Mouse (Mus musculus) brain, embryonic 14.5 days (tissue): ENCODE results near the gene Pik3cb.

Source experiments
- CTCF ChIP-seq: fragments of 200-500 bp; IDR thresholded peaks from 2 replicates; pipeline ENCODE4 v1.5.1; 2012; ENCODE audit warnings: inconsistent platforms, mild to moderate bottlenecking, moderate library complexity, borderline replicate concordance; ENCODE audit not compliant: insufficient read depth, insufficient read length; ENCODE audit errors: extremely low read depth
- POLR2A ChIP-seq: fragments of 200-500 bp; IDR thresholded peaks from 2 replicates; pipeline ENCODE4 v1.6.1; 2012; ENCODE audit warnings: mild to moderate bottlenecking, inconsistent platforms, borderline replicate concordance; ENCODE audit not compliant: poor library complexity, insufficient read depth, insufficient read length, severe bottlenecking; ENCODE audit errors: extremely low read depth

DNA sequence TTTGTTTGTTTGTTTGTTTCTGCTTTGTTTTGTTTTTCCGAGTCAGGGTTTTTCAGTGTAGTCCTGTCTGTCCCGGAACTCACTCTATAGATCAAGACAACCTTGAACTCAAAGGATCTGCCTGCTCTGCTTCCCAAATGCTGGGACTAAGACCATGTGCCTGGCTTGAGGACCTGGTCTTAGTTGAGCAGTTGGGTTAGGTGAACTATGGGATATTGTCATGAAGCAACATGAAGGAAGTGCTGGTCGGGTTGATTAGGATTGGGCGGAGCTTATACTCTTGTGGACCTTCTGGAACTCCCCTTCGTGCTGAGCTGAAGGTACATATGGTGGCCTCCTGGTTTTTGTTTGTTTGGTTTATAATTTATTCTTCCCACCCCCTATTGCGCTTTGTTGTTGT lies 18.3 kb upstream of the Pik3cb start:
- TF ChIP-seq CTCF: no peak
- TF ChIP-seq POLR2A: no peak
